Mouse (Mus musculus) midbrain, embryonic 14.5 days (tissue): ENCODE data around the gene Dhrs7. TPM values are rescaled to one million over a fixed set of nuclear protein-coding genes. Genes with fewer than 3 reads are reported as not detected.

Source experiments
- ATAC-seq: fragments of 200-750 bp; cut with Nextera tagmentation; 2 replicates; pipeline ENCODE4 v1.8.0; 2017; ENCODE audit warnings: moderate number of reproducible peaks, moderate library complexity; ENCODE audit not compliant: low FRiP score, low TSS enrichment
- DNase-seq: peaks from one replicate; pipeline ENCODE4 v3.0.0-alpha.2; 2015
- H3K27ac ChIP-seq: fragments of 300-500 bp; sonication (generic); replicated peaks from 2 replicates; pipeline ENCODE4 v1.5.1; 2014; ENCODE audit warnings: mild to moderate bottlenecking, low read depth, low read length, moderate library complexity
- H3K27me3 ChIP-seq: fragments of 300-500 bp; sonication (generic); 2 replicates; pipeline ENCODE4 v1.6.1; 2014; ENCODE audit warnings: low read length, control low read depth, mixed read lengths; ENCODE audit not compliant: control insufficient read depth, insufficient read depth
- H3K36me3 ChIP-seq: fragments of 300-500 bp; sonication (generic); 2 replicates; pipeline ENCODE4 v1.6.1; 2014; ENCODE audit warnings: low read length, control low read depth; ENCODE audit not compliant: control insufficient read depth, insufficient read depth
- H3K4me1 ChIP-seq: fragments of 300-500 bp; sonication (generic); 2 replicates; pipeline ENCODE4 v1.6.1; 2014; ENCODE audit warnings: mild to moderate bottlenecking, antibody characterized with exemption, low read length, control low read depth; ENCODE audit not compliant: control insufficient read depth, insufficient read depth
- H3K4me2 ChIP-seq: fragments of 300-500 bp; sonication (generic); 2 replicates; pipeline ENCODE4 v1.6.1; 2014; ENCODE audit warnings: mild to moderate bottlenecking, low read length, moderate library complexity
- H3K4me3 ChIP-seq: fragments of 300-500 bp; sonication (generic); replicated peaks from 2 replicates; pipeline ENCODE4 v1.5.1; 2014; ENCODE audit warnings: low read depth, low read length
- H3K9ac ChIP-seq: fragments of 300-500 bp; sonication (generic); replicated peaks from 2 replicates; pipeline ENCODE4 v1.6.1; 2014; ENCODE audit warnings: mild to moderate bottlenecking, low read length, moderate library complexity
- H3K9me3 ChIP-seq: fragments of 300-500 bp; sonication (generic); 2 replicates; pipeline ENCODE4 v1.6.1; 2016; ENCODE audit warnings: low read length, control low read depth, mixed read lengths; ENCODE audit not compliant: control insufficient read depth
- WGBS: fragments of 180-500 bp; shearing (Covaris S2); extraction: QIAGEN DNeasy Blood & Tissue Kit; methylation state at CpG from one replicate; pipeline ENCODE4 v1.1.7; 2014; 5-methylcytosine and 5-hydroxymethylcytosine counted together
- polyA plus RNA-seq: library from polyadenylated mRNA; unstranded; fragments of >200 nt; fragmentation: Nextera tagmentation; extraction: Ambion mirVana; gene quantifications from 2 replicates; pipeline ENCODE4 v1.2.1, GENCODE M21; 2014

Gene Dhrs7
- polyA plus RNA-seq, 1 experiment from 2014 or later: 17.0 TPM

DNA sequence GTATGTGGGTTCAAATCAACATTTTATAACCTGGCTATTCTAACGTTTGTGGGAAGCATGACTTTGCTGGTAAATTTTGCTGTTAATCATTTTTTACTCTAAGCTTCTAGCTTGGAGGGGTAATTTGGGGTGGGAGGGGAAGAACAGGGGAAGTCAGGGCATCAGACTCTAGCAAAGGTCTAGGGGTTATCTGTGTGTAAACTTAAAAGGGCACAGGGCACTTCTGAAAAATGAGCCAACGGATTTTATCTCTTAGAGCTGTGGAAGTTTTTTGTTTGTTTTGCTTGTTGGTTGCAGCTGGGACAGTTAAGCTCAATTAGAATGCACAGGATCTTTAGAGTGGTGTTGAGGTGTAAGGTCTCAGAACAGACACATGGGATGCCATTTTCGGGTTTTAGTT is 26.7 kb downstream of the Dhrs7 start:
- Histone ChIP-seq H3K4me3 (no peak overlapping the region), H3K36me3 (no peaks in the 10 kb centered on the region), H3K4me1 (no peaks in the 10 kb centered on the region), H3K27ac (no peak overlapping the region), H3K9ac (no peak overlapping the region), H3K27me3 (no peaks in the 10 kb centered on the region), H3K4me2 (no peak overlapping the region), H3K9me3 (peaks cover 3% of the 10 kb centered on the region; the same call in 1 of the 2 replicates)
- DNase-seq (no peak), ATAC-seq (no peak)
- 91% methylated on average over 3 of the region's 3 CpGs for WGBS

GRCm38 (mm10) chr12:72628751-72629150 is 36.0 kb downstream of the Dhrs7 start:
- 91% methylated on average over 7 of the region's 7 CpGs for WGBS

DNA sequence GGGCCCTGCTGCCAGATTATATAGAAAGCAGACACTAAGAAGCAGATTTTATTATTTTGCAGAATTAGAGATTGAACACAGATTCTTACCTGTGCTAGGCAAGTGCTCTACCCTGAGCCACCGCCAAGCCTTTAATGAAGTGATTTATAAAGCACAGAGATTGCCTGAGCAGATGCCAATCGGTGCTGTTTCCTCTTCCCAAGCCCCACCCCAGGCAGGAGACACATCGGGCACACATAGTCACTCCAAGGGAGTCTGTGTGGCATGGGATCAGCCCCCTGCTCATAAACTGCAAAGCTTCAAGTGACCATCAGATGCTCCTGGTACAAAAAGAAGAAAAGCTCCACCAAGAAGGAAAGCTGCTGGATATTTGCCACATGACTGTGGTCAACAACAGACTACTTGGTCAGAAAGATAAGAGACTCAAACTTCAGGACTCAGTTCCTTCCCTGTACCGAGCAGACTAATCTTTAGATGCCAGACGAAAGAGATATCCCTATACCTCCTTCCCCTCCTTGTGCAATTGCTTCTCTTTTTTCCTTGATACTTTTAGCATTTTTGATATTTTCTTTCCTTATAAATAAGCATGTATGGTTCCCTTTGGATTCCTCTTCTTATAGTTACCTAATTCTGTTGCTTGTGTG is 41.7 kb downstream of the Dhrs7 start:
- Histone ChIP-seq H3K27ac (no peak overlapping the region), H3K27me3 (no peaks in the 10 kb centered on the region), H3K36me3 (no peaks in the 10 kb centered on the region), H3K9me3 (no peaks in the 10 kb centered on the region), H3K4me2 (no peak overlapping the region), H3K4me1 (no peaks in the 10 kb centered on the region), H3K9ac (no peak overlapping the region), H3K4me3 (no peak overlapping the region)
- no peak for DNase-seq
- WGBS: 88% methylated on average over 5 of the region's 5 CpGs
- no peak for ATAC-seq

More at GRCm38 (mm10) chr12:72628751-72629150, 36.0 kb downstream of the Dhrs7 start:
- DNase-seq (no peak), ATAC-seq (no peak)
- Histone ChIP-seq H3K9me3 (no peaks in the 10 kb centered on the region), H3K36me3 (no peaks in the 10 kb centered on the region), H3K4me2 (no peak overlapping the region), H3K4me1 (no peaks in the 10 kb centered on the region), H3K27me3 (no peaks in the 10 kb centered on the region), H3K27ac (no peak overlapping the region), H3K9ac (no peak overlapping the region), H3K4me3 (no peak overlapping the region)

GRCm38 (mm10) chr12:72621441-72621840 is 43.3 kb downstream of the Dhrs7 start:
- 95% methylated on average over 1 of the region's 1 CpGs for WGBS
- no peak overlapping the region for H3K9ac ChIP-seq
- H3K4me1 ChIP-seq: no peaks in the 10 kb centered on the region
- H3K9me3 ChIP-seq: no peaks in the 10 kb centered on the region
- no peak overlapping the region for H3K27ac ChIP-seq
- no peak overlapping the region for H3K4me3 ChIP-seq
- no peaks in the 10 kb centered on the region for H3K27me3 ChIP-seq
- no peak for ATAC-seq
- no peaks in the 10 kb centered on the region for H3K36me3 ChIP-seq
- no peak overlapping the region for H3K4me2 ChIP-seq
- DNase-seq: no peak

- no peak overlapping the region for H3K27ac ChIP-seq
- H3K36me3 ChIP-seq: no peaks in the 10 kb centered on the region
- no peak overlapping the region for H3K4me2 ChIP-seq
- H3K9me3 ChIP-seq: no peaks in the 10 kb centered on the region
- ATAC-seq (no peak), DNase-seq (no peak)
- H3K4me3 ChIP-seq: no peak overlapping the region
- H3K27me3 ChIP-seq: no peaks in the 10 kb centered on the region
- 94% methylated on average over 7 of the region's 7 CpGs for WGBS
- no peaks in the 10 kb centered on the region for H3K4me1 ChIP-seq
- no peak overlapping the region for H3K9ac ChIP-seq
These were observed 43.9 kb downstream of the Dhrs7 start for GRCm38 (mm10) chr12:72620856-72621255.

DNA sequence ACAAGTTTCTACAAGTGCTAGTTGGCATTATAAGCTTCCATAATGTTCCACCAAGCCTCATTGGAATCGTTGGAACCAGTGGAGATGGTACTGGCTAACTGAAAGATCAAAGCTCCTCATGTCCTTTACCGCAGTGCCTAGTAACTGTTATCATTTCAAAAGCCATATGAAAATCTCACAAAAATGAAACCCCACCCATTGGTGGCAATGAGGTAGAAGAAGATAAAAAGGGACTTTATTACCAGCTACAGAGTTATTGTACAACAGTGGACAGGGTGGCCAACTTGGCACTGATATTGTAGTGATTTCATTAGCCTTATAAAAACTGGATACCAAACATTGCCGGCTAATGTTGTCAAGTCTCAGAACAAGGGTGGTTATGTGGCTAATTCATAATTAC is 52.7 kb downstream of the Dhrs7 start:
- DNase-seq: no peak
- no peak for ATAC-seq
- Histone ChIP-seq H3K4me2 (no peak overlapping the region), H3K4me3 (no peak overlapping the region), H3K4me1 (no peaks in the 10 kb centered on the region), H3K36me3 (no peaks in the 10 kb centered on the region), H3K9ac (no peak overlapping the region), H3K9me3 (no peaks in the 10 kb centered on the region), H3K27me3 (no peaks in the 10 kb centered on the region), H3K27ac (no peak overlapping the region)
- 92% methylated on average over 3 of the region's 3 CpGs for WGBS

Other genes starting within 250 kb of the Dhrs7 start
- gene Lrrc9, start 223.0 kb downstream of the Dhrs7 start, polyA plus RNA-seq: 5.0 TPM in 2 replicates
- 17.9 and 26.2 TPM in 2 replicates for gene Pcnx4, start 128.5 kb downstream of the Dhrs7 start, polyA plus RNA-seq
- not detected in 2 replicates for gene Gm4756, start 15.2 kb downstream of the Dhrs7 start, polyA plus RNA-seq
- gene Ppm1a, start 92.5 kb upstream of the Dhrs7 start, polyA plus RNA-seq: 92.8 and 108 TPM in 2 replicates